Mouse (Mus musculus): ENCODE results near the gene Zfp583. TPM values are rescaled to one million over a fixed set of nuclear protein-coding genes. Genes with fewer than 3 reads are reported as not detected.

The Zfp583 gene
- total RNA-seq, 1 experiment from 2014 or later = 3.1 TPM

DNA sequence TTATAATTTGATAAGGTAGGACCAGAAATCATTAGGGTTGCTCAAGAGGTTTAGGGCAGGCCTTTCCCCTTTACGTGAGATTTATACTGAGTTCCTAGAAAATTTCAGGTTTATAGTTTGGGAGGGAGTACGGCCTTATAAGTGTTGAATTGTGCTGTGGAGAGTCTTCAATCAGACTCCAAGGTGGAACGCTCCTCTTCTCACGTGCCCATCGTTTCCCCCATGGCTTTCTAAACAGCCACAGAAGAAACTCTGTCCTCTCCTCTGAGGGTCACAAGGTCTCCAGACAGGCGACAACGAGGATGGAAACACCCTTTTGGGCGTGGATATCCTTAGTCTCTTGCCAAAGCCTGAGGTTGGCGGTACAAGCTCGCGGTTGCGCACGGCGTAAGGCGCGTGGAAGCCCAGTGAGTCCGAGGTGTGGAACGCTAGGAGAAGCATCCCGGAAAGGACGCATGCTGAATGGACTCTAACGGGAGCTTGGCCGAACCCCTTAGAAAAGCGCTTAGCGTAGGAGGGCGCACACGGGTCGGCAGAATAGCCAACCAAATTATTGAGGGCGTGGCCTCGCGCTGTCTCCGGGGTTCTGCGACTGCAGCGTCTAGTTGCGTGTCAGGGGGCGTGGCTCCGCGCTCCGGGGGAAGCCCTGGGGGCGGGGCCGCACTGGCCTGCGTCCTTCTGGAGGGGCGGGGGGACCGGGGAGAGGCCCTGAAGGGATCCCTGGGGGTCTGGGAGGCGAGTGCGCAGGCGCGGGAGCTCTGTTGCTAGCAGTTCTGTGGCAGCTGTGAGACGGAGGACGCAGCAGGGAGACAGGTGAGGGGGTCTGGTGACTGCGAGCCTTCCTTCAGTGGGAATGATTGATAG lies 45.0 kb downstream of the Zfp583 start, which contains the start of gene Zfp667:
Gene Zfp667 (plus strand): TSS at position 738 of the 864 bp plus-strand sequence.
- DNase-seq = peak; percentile 99

DNA sequence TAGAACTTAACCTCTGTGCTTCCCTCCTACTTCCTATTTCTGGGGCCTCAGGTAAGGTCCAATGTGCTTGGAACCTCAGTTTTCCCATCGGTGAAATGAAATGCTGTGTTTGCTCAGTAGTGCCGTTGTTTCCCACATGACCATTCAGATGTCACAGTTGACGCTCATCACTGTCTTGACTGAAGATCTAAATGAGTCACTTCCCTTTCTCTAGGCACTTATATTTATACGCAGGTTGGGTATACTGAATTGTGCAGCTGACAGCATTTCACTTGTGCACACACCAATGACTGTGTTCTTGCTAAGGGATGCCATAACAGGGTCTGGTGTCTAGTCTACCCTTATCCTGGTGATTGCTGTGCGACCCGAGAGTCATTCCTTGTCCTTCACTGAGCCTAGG lies 45.7 kb downstream of the Zfp583 start:
- DNase-seq = no peak

DNA sequence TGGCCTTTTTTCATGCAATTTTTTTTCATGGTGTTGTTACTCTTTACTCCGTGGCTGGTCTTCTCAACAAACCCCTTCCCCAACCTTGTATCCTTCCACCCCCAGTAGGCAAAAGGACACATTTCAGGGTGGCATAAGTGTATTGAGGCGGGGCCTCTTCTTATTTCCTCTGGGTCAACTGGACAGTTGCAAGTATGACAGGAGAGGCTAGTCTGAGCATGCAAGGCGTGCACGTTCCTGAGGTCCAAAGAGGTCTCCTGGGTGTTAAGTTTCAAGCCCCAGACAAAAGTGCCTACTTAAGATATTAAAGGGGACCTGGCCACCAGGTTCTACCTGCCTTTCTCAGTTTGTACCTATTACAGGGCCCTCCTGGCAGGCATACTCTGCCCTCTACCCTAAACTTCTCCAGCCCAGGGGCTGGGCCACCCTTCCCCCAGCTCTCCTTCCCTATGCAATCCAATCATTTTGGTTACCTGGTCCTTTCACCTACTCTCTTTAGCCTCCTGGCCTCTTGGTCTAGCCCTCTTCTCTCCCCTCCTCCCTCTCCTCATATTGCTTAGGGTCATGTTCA lies 46.6 kb downstream of the Zfp583 start:
- no peak for DNase-seq

DNA sequence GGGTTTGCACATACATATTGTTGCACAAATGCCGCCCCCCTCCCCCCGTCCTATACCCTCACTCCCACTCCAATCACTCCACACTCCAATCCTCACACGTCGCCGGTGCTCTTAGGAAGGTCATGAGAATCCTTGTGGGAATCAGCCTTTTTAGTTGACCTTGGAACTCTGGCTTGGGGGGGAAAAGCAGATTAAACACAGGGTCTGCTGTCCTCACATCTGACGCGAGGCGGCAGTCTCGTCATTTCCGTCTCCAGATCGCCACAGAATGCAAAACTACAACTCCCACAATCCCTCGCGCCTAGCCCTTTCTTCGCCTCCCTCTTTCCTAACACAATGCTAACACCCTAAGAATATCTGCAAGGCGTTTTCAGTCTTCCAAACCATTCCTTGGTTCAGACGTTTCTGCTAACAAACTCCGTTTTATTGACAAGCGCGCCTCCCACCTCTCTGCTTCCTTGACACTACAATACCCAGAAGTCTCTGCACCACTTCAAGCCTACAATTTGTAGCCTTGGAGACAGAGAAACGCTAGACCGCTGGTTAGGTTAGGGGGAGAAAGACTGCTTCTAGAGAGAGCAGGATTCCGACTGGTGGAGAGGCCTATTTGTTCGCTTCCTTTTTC lies 47.5 kb downstream of the Zfp583 start:
- peak; percentile 85 for DNase-seq

DNA sequence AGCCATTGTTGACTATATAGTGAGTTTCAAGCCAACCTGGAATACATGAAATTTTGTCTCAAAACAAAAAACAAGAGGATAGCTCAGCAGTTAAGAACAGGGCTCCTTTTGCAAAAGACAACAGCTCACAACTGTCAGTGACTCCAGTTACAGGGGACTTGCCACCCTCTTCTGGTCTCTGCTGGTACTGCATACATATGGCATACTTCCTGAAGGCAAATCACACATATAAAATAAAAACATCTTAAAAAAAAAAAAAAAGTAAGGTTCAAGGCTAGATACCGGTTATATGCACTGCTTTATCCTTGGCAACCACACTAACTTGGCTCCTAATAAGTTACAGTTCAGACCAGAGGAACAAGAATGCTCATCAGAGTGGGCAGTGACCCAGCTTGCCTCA lies 48.3 kb downstream of the Zfp583 start:
- peak; percentile 87 for DNase-seq

DNA sequence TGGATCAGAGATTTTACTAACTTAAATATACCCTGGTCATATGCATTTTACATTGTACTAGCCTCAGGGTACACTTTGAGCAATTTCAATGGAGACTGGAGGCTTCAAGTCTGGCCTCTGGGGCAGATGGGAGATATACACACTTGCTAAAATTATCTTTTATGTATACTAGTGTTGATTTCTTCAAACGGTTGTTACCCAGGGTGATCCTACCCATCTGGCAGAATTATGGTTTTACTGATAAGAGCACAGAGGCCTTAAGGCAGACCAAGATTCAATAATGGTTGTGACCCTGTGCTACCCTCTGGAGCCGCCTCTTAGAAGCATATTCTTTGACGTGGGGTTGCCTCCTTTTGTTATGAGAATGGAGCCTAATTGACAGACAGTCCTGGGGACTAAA lies 53.2 kb downstream of the Zfp583 start:
- DNase-seq = no peak

DNA sequence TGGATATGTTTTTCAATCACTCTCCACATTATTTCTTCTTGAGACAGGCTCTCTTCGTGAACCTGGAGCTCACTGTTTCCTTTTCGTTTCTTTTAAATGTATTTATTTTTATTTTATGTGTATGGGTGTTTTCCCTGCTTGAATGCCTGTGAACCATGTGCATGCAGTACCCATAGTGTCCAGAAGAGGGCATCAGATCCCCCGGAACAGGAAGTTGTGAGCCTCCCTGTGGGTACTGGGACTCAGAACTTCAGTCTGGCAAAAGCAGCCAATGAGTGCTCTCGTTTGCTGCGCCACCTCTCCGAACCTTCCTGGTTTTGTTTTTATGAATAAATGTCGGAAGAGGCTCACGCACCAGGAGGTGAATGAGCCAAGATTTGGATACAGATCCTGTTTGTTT lies 65.4 kb downstream of the Zfp583 start:
- peak; percentile 62 for DNase-seq

Other genes starting within 250 kb of the Zfp583 start
- 45.4 and 51.4 TPM in 2 replicates for gene Zfp787, start 175.3 kb downstream of the Zfp583 start, total RNA-seq (2021)
- gene Zfp444, start 159.1 kb downstream of the Zfp583 start, total RNA-seq (2021) = 21.5 and 23.0 TPM in 2 replicates
- not detected in 2 replicates for gene Galp, start 134.2 kb downstream of the Zfp583 start, total RNA-seq (2021)
- not detected in 2 replicates for gene Zscan5b, start 109.0 kb downstream of the Zfp583 start, total RNA-seq (2021)
- gene Epp13, start 78.6 kb downstream of the Zfp583 start, total RNA-seq (2021) = not detected in 2 replicates
- 7.1 and 7.2 TPM in 2 replicates for gene Zfp667, start 44.7 kb downstream of the Zfp583 start, total RNA-seq (2021)
- gene Gm3854, start 12.5 kb upstream of the Zfp583 start, total RNA-seq (2021) = 0.48 and 0.71 TPM in 2 replicates
- gene Zfp78, start 32.0 kb upstream of the Zfp583 start, total RNA-seq (2021) = 2.9 and 3.0 TPM in 2 replicates
- 2.6 and 4.8 TPM in 2 replicates for gene Zfp28, start 52.0 kb upstream of the Zfp583 start, total RNA-seq (2021)
- gene Smim17, start 67.4 kb upstream of the Zfp583 start, total RNA-seq (2021) = 0.38 and 0.41 TPM in 2 replicates
- gene Gm20715, start 79.0 kb upstream of the Zfp583 start, total RNA-seq (2021) = 0.08 TPM in 1 of 2 replicates, not detected in the other
- gene Olfr1344, start 107.4 kb upstream of the Zfp583 start, total RNA-seq (2021) = not detected in 2 replicates
- gene Olfr1336, start 124.9 kb upstream of the Zfp583 start, total RNA-seq (2021) = not detected in 2 replicates
- gene Olfr1346, start 135.8 kb upstream of the Zfp583 start, total RNA-seq (2021) = not detected in 2 replicates
- gene Olfr5, start 155.7 kb upstream of the Zfp583 start, total RNA-seq (2021) = not detected in 2 replicates
- gene Olfr1347, start 168.5 kb upstream of the Zfp583 start, total RNA-seq (2021) = not detected in 2 replicates
- not detected in 2 replicates for gene Olfr1348, start 177.5 kb upstream of the Zfp583 start, total RNA-seq (2021)
- not detected in 2 replicates for gene Olfr1349, start 191.7 kb upstream of the Zfp583 start, total RNA-seq (2021)
- not detected in 2 replicates for gene Olfr1350, start 233.6 kb upstream of the Zfp583 start, total RNA-seq (2021)